Mouse (Mus musculus): ENCODE measurements around the gene Wfdc1. TPM values are rescaled to one million over a fixed set of nuclear protein-coding genes. Genes with fewer than 3 reads are reported as not detected.

The Wfdc1 gene
- polyA plus RNA-seq, 1 experiment: 7.4 TPM

- Histone ChIP-seq H3K27ac (ENCODE audit: control insufficient read depth, insufficient read depth, low read length) (no peak overlapping the region), H3K4me3 (ENCODE audit: control insufficient read depth, insufficient read depth, low read length) (no peak overlapping the region), H3K27me3 (ENCODE audit: control insufficient read depth, insufficient read depth, low read length) (no peaks in the 10 kb centered on the region), H3K4me1 (replicated peaks; ENCODE audit: control insufficient read depth, insufficient read depth, low read length) (no peaks in the 10 kb centered on the region), H3K36me3 (ENCODE audit: control insufficient read depth, insufficient read depth, low read length) (no peaks in the 10 kb centered on the region)
- DNase-seq: no peak
- 93% methylated on average over 17 of the region's 17 CpGs for WGBS
- TF ChIP-seq CTCF (IDR thresholded peaks at IDR 0.05; ENCODE audit: borderline replicate concordance, control insufficient read depth, extremely low read depth, insufficient read depth, low read length, poor library complexity): no peak
- TF ChIP-seq POLR2A (IDR thresholded peaks at IDR 0.05; ENCODE audit: control insufficient read depth, extremely low read depth, insufficient read depth, low read length, poor library complexity): no peak
These were observed 21.7 kb upstream of the Wfdc1 start for GRCm38 (mm10) chr8:119644429-119644960.

- H3K4me3 ChIP-seq (ENCODE audit: control insufficient read depth, insufficient read depth, low read length): no peak overlapping the region
- no peak overlapping the region for H3K27ac ChIP-seq (ENCODE audit: control insufficient read depth, insufficient read depth, low read length)
- H3K36me3 ChIP-seq (ENCODE audit: control insufficient read depth, insufficient read depth, low read length): no peaks in the 10 kb centered on the region
- H3K4me1 ChIP-seq (replicated peaks; ENCODE audit: control insufficient read depth, insufficient read depth, low read length): no peaks in the 10 kb centered on the region
- no peak for DNase-seq
- WGBS: 82% methylated on average over 18 of the region's 18 CpGs
- H3K27me3 ChIP-seq (ENCODE audit: control insufficient read depth, insufficient read depth, low read length): no peaks in the 10 kb centered on the region
- TF ChIP-seq POLR2A (IDR thresholded peaks at IDR 0.05; ENCODE audit: control insufficient read depth, extremely low read depth, insufficient read depth, low read length, poor library complexity): no peak
- TF ChIP-seq CTCF (IDR thresholded peaks at IDR 0.05; ENCODE audit: borderline replicate concordance, control insufficient read depth, extremely low read depth, insufficient read depth, low read length, poor library complexity): no peak
These were observed 21.1 kb upstream of the Wfdc1 start for GRCm38 (mm10) chr8:119644981-119645597.

- no peak overlapping the region for H3K27ac ChIP-seq (ENCODE audit: control insufficient read depth, insufficient read depth, low read length)
- no peak overlapping the region for H3K4me3 ChIP-seq (ENCODE audit: control insufficient read depth, insufficient read depth, low read length)
- TF ChIP-seq CTCF (IDR thresholded peaks at IDR 0.05; ENCODE audit: borderline replicate concordance, control insufficient read depth, extremely low read depth, insufficient read depth, low read length, poor library complexity) (no peak), POLR2A (IDR thresholded peaks at IDR 0.05; ENCODE audit: control insufficient read depth, extremely low read depth, insufficient read depth, low read length, poor library complexity) (no peak)
- no peaks in the 10 kb centered on the region for H3K27me3 ChIP-seq (ENCODE audit: control insufficient read depth, insufficient read depth, low read length)
- no peaks in the 10 kb centered on the region for H3K36me3 ChIP-seq (ENCODE audit: control insufficient read depth, insufficient read depth, low read length)
- no peaks in the 10 kb centered on the region for H3K4me1 ChIP-seq (replicated peaks; ENCODE audit: control insufficient read depth, insufficient read depth, low read length)
- 76% methylated on average over 3 of the region's 3 CpGs for WGBS
- DNase-seq: no peak
These were observed 20.0 kb upstream of the Wfdc1 start for GRCm38 (mm10) chr8:119646197-119646596.

GRCm38 (mm10) chr8:119646846-119647245 is 19.3 kb upstream of the Wfdc1 start:
- H3K4me1 ChIP-seq (replicated peaks; ENCODE audit: control insufficient read depth, insufficient read depth, low read length): no peaks in the 10 kb centered on the region
- 80% methylated on average over 7 of the region's 7 CpGs for WGBS
- H3K27ac ChIP-seq (ENCODE audit: control insufficient read depth, insufficient read depth, low read length): no peak overlapping the region
- H3K36me3 ChIP-seq (ENCODE audit: control insufficient read depth, insufficient read depth, low read length): no peaks in the 10 kb centered on the region
- DNase-seq: no peak
- H3K27me3 ChIP-seq (ENCODE audit: control insufficient read depth, insufficient read depth, low read length): no peaks in the 10 kb centered on the region
- H3K4me3 ChIP-seq (ENCODE audit: control insufficient read depth, insufficient read depth, low read length): no peak overlapping the region
- no peak for TF ChIP-seq CTCF (IDR thresholded peaks at IDR 0.05; ENCODE audit: borderline replicate concordance, control insufficient read depth, extremely low read depth, insufficient read depth, low read length, poor library complexity)
- TF ChIP-seq POLR2A (IDR thresholded peaks at IDR 0.05; ENCODE audit: control insufficient read depth, extremely low read depth, insufficient read depth, low read length, poor library complexity): no peak

GRCm38 (mm10) chr8:119651324-119651723 is 14.8 kb upstream of the Wfdc1 start:
- Histone ChIP-seq H3K27ac (ENCODE audit: control insufficient read depth, insufficient read depth, low read length) (no peak overlapping the region), H3K36me3 (ENCODE audit: control insufficient read depth, insufficient read depth, low read length) (no peaks in the 10 kb centered on the region), H3K27me3 (ENCODE audit: control insufficient read depth, insufficient read depth, low read length) (no peaks in the 10 kb centered on the region), H3K4me1 (replicated peaks; ENCODE audit: control insufficient read depth, insufficient read depth, low read length) (no peaks in the 10 kb centered on the region), H3K4me3 (ENCODE audit: control insufficient read depth, insufficient read depth, low read length) (no peak overlapping the region)
- no peak for TF ChIP-seq POLR2A (IDR thresholded peaks at IDR 0.05; ENCODE audit: control insufficient read depth, extremely low read depth, insufficient read depth, low read length, poor library complexity)
- TF ChIP-seq CTCF (IDR thresholded peaks at IDR 0.05; ENCODE audit: borderline replicate concordance, control insufficient read depth, extremely low read depth, insufficient read depth, low read length, poor library complexity): no peak
- no peak for DNase-seq
- 76% methylated on average over 2 of the region's 2 CpGs for WGBS

- Histone ChIP-seq H3K27me3 (ENCODE audit: control insufficient read depth, insufficient read depth, low read length) (no peaks in the 10 kb centered on the region), H3K27ac (ENCODE audit: control insufficient read depth, insufficient read depth, low read length) (no peak overlapping the region), H3K4me3 (ENCODE audit: control insufficient read depth, insufficient read depth, low read length) (no peak overlapping the region), H3K4me1 (replicated peaks; ENCODE audit: control insufficient read depth, insufficient read depth, low read length) (no peaks in the 10 kb centered on the region), H3K36me3 (ENCODE audit: control insufficient read depth, insufficient read depth, low read length) (no peaks in the 10 kb centered on the region)
- WGBS: 52% methylated on average over 5 of the region's 5 CpGs
- peak; percentile 23 for DNase-seq
- TF ChIP-seq CTCF (IDR thresholded peaks at IDR 0.05; ENCODE audit: borderline replicate concordance, control insufficient read depth, extremely low read depth, insufficient read depth, low read length, poor library complexity) (no peak), POLR2A (IDR thresholded peaks at IDR 0.05; ENCODE audit: control insufficient read depth, extremely low read depth, insufficient read depth, low read length, poor library complexity) (no peak)
These were observed 9.3 kb upstream of the Wfdc1 start for GRCm38 (mm10) chr8:119656709-119657464.

All from thymus, adult 2 months (tissue).